Mouse (Mus musculus) kidney, postnatal 36 days (tissue): ENCODE results near the gene Borcs8.

Experiments used
- DNase-seq, 2 experiments: peaks; one replicate each; pipeline ENCODE4 v3.0.0; 2021 to 2022; ENCODE audit warnings: mixed read lengths in 2 of 2

Borcs8 gene

DNA sequence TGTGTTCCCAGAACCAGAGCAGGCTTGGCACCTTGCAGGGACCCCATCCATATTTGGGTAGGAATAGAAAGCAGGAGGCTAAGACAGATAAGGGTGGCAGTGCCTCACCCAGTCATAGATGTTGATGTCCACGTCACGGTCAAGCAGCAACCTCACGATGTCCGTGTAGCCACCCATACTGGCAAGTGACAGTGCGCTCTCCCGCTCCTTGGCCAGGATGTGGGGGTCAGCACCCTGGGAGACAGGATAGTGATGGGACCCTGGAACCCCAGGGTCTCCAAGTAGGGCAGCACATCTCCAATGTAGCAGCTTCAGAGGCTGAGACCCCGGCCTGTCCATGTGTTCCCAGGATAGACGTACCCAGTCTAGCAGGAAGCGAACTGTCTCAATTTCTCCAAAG is 4.4 kb upstream of the Borcs8 start:
- DNase-seq = no peak

DNA sequence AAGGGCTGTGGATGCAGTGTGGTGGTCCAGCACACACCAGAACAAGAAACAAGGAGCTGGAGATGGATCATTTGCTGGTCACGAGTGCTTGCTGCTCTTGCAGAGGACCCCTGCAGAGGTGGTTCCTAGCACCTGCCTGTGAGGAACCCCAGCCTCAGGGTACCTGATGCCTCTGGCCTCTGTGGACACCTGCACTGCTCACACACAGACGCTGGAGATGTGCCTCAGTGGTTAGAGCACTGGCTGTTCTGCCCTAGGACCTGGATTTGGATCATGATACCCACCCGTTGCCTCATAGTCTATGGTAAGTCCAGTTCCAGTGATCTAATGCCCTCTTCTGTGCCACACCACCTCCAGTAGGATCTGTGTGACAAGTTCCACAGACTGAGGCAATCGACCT is 2.7 kb upstream of the Borcs8 start:
- no peak for DNase-seq

DNA sequence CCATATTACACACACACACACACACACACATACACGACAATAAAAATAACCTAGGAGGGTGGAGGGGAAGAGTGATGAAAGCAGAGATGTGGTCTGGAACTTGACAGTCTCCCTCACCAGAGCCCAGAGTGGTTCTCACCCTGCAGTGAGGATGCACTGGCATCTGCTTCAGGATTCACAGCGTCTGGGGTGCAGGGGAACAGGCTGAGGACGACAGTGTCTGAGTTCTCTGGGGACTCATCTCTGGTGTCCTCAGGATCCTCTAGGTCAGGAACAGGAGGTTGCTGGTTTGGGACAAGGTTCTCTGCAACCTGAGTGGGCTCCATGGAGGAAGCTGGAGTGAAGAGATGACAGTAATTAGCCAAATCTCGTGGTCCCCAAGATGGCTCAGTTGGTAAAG is 1.4 kb upstream of the Borcs8 start:
- DNase-seq = no peak

GRCm38 (mm10) chr8:70139981-70140380 is 682 bp downstream of the Borcs8 start:
- DNase-seq = no peak

GRCm38 (mm10) chr8:70147678-70148607 is 8.6 kb downstream of the Borcs8 start:
- DNase-seq = no peak

DNA sequence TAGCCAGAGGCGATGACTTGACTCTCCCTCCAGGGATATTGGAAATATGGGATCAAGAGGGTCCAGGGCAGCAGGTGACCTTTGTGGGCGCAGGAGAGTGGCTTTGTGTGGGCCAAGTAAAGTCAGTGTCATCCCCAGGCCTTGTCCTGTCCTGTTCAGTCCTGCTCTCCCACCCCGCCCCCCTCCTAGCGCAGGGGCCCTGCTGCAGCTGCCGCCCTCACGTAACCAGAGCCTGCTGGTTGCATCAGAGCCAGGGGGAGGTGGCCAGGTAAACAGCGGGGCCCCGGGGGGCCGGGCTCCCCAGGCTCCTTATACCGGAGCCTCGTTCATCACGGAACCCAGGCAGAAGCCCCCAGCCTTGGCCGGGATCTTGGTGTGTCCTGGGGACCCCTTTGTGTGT is 10.9 kb downstream of the Borcs8 start:
- no peak for DNase-seq

- peak; percentile 72 to 85 for DNase-seq
These were observed 13.4 kb downstream of the Borcs8 start for GRCm38 (mm10) chr8:70152537-70153257.

- no peak for DNase-seq
These were observed 18.0 kb downstream of the Borcs8 start for GRCm38 (mm10) chr8:70157240-70157800.

DNA sequence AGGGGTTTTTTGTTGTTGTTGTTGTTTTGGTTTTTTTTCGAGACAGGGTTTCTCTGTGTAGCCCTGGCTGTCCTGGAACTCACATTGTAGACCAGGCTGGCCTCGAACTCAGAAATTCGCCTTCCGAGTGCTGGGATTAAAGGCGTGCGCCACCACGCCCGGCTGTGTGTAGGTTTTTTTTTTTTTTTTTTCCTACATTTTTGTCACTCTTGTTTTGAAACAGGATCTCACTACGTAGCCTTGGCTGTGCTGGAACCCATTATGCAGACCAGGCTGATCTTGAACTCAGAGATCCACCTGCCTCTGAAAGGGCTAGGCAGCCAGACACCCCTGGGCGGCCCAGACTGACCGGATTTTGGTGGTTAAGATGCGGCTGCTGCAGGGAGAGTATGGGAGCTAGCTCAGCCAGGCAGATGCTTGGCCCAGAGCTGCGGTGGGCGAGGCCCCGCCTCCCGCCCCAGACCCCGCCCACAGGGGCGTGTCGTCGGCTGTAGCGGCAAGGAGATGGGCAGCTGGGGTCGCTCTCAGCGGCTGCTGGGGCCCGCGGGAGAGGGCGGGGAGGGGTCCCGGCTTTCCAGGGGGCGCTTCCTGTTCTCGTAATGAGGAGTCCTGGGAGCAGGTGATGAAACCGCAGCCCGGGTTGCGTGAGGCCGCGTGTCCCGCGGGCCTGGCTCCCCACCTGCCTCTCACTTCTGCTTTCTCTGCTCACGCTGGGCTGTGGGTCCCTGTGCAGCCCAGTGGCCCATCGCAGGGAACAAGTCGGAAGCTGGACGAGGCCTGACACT is 19.0 kb downstream of the Borcs8 start:
- peak; percentile 66 to 88 for DNase-seq

DNA sequence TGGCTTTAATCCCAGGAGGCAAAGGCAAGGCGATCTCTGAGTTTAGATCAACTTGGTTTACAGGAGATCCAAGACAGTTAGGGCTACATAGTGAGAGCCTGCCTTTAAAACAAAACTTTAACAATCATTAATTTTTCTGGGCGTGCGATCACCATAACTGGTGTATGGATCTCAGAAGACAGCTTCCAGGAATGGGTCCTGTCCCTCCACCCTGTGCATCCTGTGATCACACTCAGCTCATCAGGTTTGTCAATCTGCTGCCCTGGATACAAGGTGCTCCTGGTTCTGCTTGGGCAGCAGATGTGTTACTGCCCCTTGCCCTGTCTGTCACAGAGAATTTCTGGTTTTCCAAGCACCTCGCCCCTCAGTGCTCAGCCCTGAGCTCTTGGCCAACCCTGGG is 19.9 kb downstream of the Borcs8 start:
- peak in 1 of 2 experiments; percentile 33 for DNase-seq

- no peak for DNase-seq
These were observed 20.7 kb downstream of the Borcs8 start for GRCm38 (mm10) chr8:70160015-70160414.

GRCm38 (mm10) chr8:70163316-70163715 is 24.0 kb downstream of the Borcs8 start:
- DNase-seq = no peak

GRCm38 (mm10) chr8:70166504-70167110 is 27.3 kb downstream of the Borcs8 start:
- DNase-seq = peak; percentile 36 to 84

- DNase-seq = no peak
These were observed 30.8 kb downstream of the Borcs8 start for GRCm38 (mm10) chr8:70170116-70170515.

DNA sequence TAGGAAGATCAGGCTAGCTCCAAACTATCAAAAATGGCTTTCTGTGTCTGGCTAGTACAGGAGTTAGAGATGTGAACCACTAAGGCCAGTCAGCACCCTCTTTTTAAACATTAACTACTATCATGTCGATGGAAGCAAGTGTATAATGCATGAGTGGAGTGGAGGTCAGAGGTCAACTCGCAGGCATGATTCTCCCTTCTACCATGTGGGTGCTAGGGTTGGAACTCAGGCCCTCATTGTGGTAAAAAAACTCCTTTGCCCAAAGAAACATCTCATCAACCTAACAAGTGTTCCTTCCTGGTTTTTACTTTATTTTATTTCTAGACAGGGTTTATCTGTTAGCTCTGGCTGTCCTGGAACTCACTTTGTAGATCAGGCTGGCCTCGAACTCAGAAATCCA is 31.4 kb downstream of the Borcs8 start:
- peak; percentile 78 to 81 for DNase-seq

DNA sequence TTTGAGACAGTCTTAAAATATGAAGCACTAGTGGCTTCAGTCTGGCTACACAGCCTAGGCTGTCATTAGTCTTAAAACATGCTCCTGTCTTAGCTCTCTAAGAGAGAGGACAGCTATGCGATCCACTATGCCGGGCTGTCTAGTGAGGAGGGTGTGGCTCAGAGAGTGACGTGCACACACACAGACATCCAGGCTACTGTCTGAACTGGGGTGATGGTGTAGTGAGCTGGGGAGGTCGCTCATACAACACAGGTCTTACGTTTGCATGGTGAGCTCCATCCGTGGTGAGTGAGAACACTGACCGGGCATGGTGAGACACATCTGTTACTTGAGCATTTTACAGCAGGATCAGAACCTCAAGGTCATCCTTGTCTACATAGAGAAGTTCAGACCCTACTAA is 31.9 kb downstream of the Borcs8 start:
- DNase-seq = no peak

GRCm38 (mm10) chr8:70172043-70172681 is 32.9 kb downstream of the Borcs8 start, which contains the start of gene Tmem161a:
Gene Tmem161a (plus strand): TSS chr8:70172356.
- peak; percentile 95 to 97 for DNase-seq

- no peak for DNase-seq
These were observed 34.0 kb downstream of the Borcs8 start for GRCm38 (mm10) chr8:70173320-70173719.

DNA sequence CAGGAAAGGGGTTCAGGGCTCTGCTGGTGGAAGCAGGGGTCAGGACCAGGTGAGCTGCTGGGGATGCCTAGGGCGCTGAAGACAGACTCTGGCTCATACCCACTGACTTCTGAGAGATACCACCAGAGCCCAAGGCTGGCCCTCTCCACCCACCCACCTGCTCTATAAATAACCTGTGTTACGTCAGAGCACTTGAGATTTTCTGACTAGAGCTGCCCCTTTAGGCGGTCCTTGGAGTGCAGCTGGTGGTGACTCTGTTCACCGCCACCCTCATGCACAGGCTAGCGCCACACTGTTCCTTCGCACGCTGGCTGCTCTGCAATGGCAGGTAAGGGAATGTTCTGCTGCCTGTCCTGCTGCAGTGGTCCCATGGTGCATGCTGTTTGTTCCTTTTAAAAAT is 34.8 kb downstream of the Borcs8 start:
- DNase-seq = no peak

GRCm38 (mm10) chr8:70178231-70178630 is 38.9 kb downstream of the Borcs8 start:
- no peak for DNase-seq

DNA sequence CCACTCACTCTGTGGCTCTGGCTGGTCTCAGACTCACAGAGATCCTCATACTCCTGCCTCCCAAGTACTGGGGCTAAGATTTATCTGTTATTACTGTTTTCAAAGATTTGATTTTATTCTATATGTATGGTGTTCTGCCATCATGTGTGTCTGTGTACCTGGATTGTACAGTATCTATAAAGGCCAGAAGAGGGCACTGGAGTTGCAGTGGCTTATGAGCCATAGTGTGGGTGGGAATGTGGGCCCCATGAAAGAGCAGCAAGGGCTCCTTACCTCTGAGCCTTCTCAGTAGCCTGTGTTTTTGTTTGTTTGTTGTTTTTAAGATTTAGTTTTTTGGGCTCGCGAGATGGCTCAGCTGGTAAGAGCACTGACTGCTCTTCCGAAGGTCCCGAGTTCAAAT is 39.8 kb downstream of the Borcs8 start:
- DNase-seq = peak; percentile 20 to 25
